Mouse (Mus musculus): ENCODE results near the gene Rnf26. TPM values are rescaled to one million over a fixed set of nuclear protein-coding genes. Genes with fewer than 3 reads are reported as not detected.

Rnf26 gene
- total and polyA plus RNA-seq, 3 experiments, result 6.5 to 7.3 (median 6.7) TPM

DNA sequence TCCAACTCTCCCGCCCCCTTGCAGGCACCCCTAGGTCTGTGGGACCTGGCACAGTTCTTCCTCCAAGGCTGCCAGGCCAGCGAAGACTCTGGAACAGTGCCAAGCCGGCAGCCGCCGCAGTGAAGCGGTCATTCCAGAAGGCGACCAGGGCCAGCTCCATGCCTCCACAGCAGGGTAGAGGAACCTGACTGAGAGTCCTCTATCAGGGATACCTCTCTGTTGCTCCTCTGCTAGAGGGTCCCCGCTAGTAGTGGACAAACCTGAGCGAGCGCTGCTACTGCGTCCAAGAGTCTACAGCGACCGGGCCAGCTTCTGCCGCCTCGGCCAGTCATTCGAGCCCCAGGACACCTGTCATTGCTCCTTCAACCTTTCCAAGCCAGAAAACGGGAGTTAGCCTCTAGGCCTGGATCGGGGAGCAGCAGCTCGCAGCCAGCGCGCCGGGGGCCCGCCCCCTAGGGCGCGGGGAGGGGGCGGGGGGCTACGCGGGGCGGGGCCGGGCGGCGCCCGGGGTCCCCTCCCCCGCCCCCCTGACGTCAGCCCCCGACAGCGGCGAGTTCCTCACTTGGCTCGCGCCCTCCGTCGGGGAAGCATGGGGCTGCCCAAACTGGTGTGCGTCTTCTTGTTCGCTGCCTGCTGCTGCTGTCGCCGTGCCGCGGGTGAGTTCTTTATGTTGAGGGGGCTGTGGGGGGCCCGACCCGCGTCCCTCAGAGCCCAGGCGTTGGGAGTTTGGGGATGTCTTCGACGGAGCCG, 21.0 kb upstream of the Rnf26 start, which contains the start of gene Mcam:
TSS of gene Mcam (plus strand) at position 369 of the 750 bp plus-strand sequence.
- H3K36me3 ChIP-seq (ENCODE audit: control insufficient read depth, insufficient read depth, low read length), result no peaks in the 10 kb centered on the region
- WGBS, result under 1% methylated on average over 55 of the region's 55 CpGs
- peaks cover 8% of the 10 kb centered on the region; the same call in 1 of the 2 replicates for H3K4me1 ChIP-seq (ENCODE audit: control insufficient read depth, insufficient read depth, low read length)
- peak within 1 kb of the TSS; percentile 61 for H3K9ac ChIP-seq (ENCODE audit: low read depth, low read length)
- H3K4me3 ChIP-seq, result peak within 1 kb of the TSS; percentile 71
- peak within 1 kb of the TSS; percentile 99 for H3K27ac ChIP-seq
- no peaks in the 10 kb centered on the region for H3K79me2 ChIP-seq (replicated peaks; ENCODE audit: control insufficient read depth, insufficient read depth, low read length)
- peak; percentile 68 to 76 for DNase-seq
- no peaks in the 10 kb centered on the region for H3K27me3 ChIP-seq (ENCODE audit: control insufficient read depth, insufficient read depth, low read length)
- TF ChIP-seq EP300 (IDR thresholded peaks at IDR 0.05; ENCODE audit: insufficient read depth, low read depth, low read length) (no peak), POLR2A (IDR thresholded peaks at IDR 0.05; ENCODE audit: insufficient read depth, low read depth, low read length) (peak; percentile 74; the same call in 1 of the 2 replicates), CTCF (IDR thresholded peaks at IDR 0.05) (no peak)
- intact Hi-C loops (cut with DNase I), result no loop called here

DNA sequence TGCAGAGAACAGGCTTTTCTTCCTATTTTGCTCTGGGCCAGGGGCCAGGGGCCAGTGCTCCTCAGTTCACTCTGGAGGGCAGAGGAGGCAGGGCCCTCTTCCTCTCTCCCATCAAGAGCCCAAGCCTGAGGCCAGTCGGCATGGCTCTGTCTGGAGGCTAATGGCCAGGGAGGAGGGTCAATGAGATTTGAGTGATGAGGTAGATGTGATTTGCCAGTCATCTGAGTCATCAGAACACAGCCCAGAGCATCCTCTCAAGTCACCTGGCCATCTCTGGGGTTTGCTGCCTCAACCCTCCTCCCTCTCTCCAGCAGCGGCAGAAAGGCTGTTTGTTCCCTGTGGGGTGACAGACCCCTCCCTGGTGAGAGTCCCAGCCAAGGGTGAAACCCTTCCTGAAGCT, 20.0 kb upstream of the Rnf26 start:
- H3K4me3 ChIP-seq, result peak overlapping the region; percentile 71
- H3K79me2 ChIP-seq (replicated peaks; ENCODE audit: control insufficient read depth, insufficient read depth, low read length), result no peaks in the 10 kb centered on the region
- H3K27me3 ChIP-seq (ENCODE audit: control insufficient read depth, insufficient read depth, low read length), result no peaks in the 10 kb centered on the region
- no peak for TF ChIP-seq EP300 (IDR thresholded peaks at IDR 0.05; ENCODE audit: insufficient read depth, low read depth, low read length)
- TF ChIP-seq POLR2A (IDR thresholded peaks at IDR 0.05; ENCODE audit: insufficient read depth, low read depth, low read length), result no peak
- no peak for TF ChIP-seq CTCF (IDR thresholded peaks at IDR 0.05)
- DNase-seq, result no peak
- peak overlapping the region; percentile 99 for H3K27ac ChIP-seq
- intact Hi-C loops (cut with DNase I), result no loop called here
- 18% methylated on average over 2 of the region's 2 CpGs for WGBS
- no peaks in the 10 kb centered on the region for H3K36me3 ChIP-seq (ENCODE audit: control insufficient read depth, insufficient read depth, low read length)
- H3K4me1 ChIP-seq (ENCODE audit: control insufficient read depth, insufficient read depth, low read length), result peaks cover 11% of the 10 kb centered on the region
- peak overlapping the region; percentile 1 for H3K9ac ChIP-seq (ENCODE audit: low read depth, low read length)

DNA sequence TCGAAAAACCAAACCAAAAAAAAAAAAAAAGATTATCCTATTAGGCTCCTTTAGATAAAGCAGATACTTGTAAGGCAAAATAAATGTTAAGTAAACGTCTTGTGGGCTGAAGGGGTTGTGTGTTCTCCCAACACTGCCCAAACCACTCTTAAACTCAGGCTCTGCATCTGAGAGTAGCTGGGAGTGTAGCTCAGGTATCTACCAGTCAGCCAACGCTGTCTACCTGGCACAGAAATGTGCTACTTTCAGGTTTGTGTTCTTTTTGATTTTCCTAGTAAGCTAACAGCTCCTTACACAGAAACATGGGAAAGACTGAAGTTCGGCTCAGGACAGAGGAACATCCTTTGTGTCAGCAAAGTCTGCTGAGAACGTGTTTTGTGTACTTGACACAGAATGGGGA, 18.9 kb upstream of the Rnf26 start:
- TF ChIP-seq CTCF (IDR thresholded peaks at IDR 0.05) (no peak), EP300 (IDR thresholded peaks at IDR 0.05; ENCODE audit: insufficient read depth, low read depth, low read length) (no peak), POLR2A (IDR thresholded peaks at IDR 0.05; ENCODE audit: insufficient read depth, low read depth, low read length) (no peak)

DNA sequence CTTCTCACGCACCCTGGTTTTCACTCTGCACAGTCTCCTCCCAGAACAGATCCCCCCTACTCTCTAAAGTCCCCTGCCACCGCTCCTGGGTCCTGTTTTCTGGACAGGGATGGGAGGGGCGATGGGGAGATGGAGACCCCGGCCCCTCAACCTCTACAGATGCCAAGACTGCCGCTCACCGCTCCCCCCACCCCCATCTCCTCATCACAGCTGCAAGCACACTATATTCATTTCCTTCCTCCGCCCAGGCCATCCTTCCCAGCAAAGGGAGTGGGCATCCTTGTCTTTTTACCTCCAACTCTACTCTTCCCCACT, 17.9 kb upstream of the Rnf26 start:
- no peak for TF ChIP-seq POLR2A (IDR thresholded peaks at IDR 0.05; ENCODE audit: insufficient read depth, low read depth, low read length)
- TF ChIP-seq EP300 (IDR thresholded peaks at IDR 0.05; ENCODE audit: insufficient read depth, low read depth, low read length), result no peak
- TF ChIP-seq CTCF (IDR thresholded peaks at IDR 0.05), result no peak
- Histone ChIP-seq H3K79me2 (replicated peaks; ENCODE audit: control insufficient read depth, insufficient read depth, low read length) (no peaks in the 10 kb centered on the region), H3K9ac (ENCODE audit: low read depth, low read length) (no peak overlapping the region), H3K4me3 (no peak overlapping the region), H3K4me1 (ENCODE audit: control insufficient read depth, insufficient read depth, low read length) (peaks cover 17% of the 10 kb centered on the region), H3K27ac (peak overlapping the region; percentile 99), H3K27me3 (ENCODE audit: control insufficient read depth, insufficient read depth, low read length) (no peaks in the 10 kb centered on the region), H3K36me3 (ENCODE audit: control insufficient read depth, insufficient read depth, low read length) (no peaks in the 10 kb centered on the region)
- intact Hi-C loops (cut with DNase I), result no loop called here
- WGBS, result 40% methylated on average over 7 of the region's 7 CpGs
- no peak for DNase-seq

More for the DNA sequence above, 18.9 kb upstream of the Rnf26 start:
- Histone ChIP-seq H3K4me3 (no peak overlapping the region), H3K27ac (peak overlapping the region; percentile 99), H3K79me2 (replicated peaks; ENCODE audit: control insufficient read depth, insufficient read depth, low read length) (no peaks in the 10 kb centered on the region), H3K4me1 (ENCODE audit: control insufficient read depth, insufficient read depth, low read length) (peaks cover 15% of the 10 kb centered on the region), H3K9ac (ENCODE audit: low read depth, low read length) (no peak overlapping the region), H3K36me3 (ENCODE audit: control insufficient read depth, insufficient read depth, low read length) (no peaks in the 10 kb centered on the region), H3K27me3 (ENCODE audit: control insufficient read depth, insufficient read depth, low read length) (no peaks in the 10 kb centered on the region)
- WGBS, result 56% methylated on average over 5 of the region's 5 CpGs
- DNase-seq, result no peak
- intact Hi-C loops (cut with DNase I), result no loop called here

DNA sequence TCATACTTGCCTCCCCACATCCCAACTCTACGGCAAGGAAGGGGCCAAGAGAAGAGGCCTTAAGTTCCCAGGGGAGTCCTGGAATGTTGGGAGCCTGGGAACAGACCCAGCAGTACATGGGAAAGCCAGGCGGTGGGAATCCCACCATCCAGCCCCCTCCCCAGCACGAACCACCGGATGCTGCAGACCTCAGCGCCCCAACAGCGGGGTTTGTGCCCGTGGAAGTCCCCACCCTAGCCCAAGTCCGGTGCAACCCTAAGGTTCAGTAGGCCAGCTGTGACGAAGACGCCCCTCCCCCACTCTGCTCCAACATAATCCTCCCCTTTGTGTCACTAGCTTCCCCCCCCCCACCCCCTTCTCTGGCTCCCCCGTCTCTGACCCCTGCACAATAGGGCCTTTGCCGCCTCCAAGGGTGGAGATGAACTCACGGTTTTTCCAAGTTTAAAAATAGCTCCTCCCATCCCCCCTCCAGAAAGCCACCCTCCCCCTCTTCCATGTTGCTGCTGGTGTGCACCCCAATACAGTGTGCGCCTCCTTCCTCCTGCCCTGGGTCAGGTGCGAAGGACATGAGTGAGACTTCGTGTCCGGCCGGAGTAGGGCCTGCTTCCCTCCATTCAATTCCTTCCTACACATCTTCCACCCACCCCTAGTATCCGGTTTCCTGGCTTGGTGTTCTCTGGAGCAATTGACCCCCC, 17.4 kb upstream of the Rnf26 start:
- Histone ChIP-seq H3K27me3 (ENCODE audit: control insufficient read depth, insufficient read depth, low read length) (no peaks in the 10 kb centered on the region), H3K79me2 (replicated peaks; ENCODE audit: control insufficient read depth, insufficient read depth, low read length) (no peaks in the 10 kb centered on the region), H3K27ac (peak overlapping the region; percentile 99), H3K4me3 (peak overlapping the region; percentile 59), H3K9ac (ENCODE audit: low read depth, low read length) (peak overlapping the region; percentile 63), H3K36me3 (ENCODE audit: control insufficient read depth, insufficient read depth, low read length) (no peaks in the 10 kb centered on the region), H3K4me1 (ENCODE audit: control insufficient read depth, insufficient read depth, low read length) (peaks cover 17% of the 10 kb centered on the region)
- WGBS, result 26% methylated on average over 19 of the region's 19 CpGs
- TF ChIP-seq POLR2A (IDR thresholded peaks at IDR 0.05; ENCODE audit: insufficient read depth, low read depth, low read length), result 0 out of 2 replicates have a peak, but pooled peaks have one; percentile 34
- TF ChIP-seq CTCF (IDR thresholded peaks at IDR 0.05), result no peak
- peak; percentile 38; the same call in 1 of the 2 replicates for TF ChIP-seq EP300 (IDR thresholded peaks at IDR 0.05; ENCODE audit: insufficient read depth, low read depth, low read length)
- intact Hi-C loops (cut with DNase I), result no loop called here
- DNase-seq, result peak; percentile 62 to 66

DNA sequence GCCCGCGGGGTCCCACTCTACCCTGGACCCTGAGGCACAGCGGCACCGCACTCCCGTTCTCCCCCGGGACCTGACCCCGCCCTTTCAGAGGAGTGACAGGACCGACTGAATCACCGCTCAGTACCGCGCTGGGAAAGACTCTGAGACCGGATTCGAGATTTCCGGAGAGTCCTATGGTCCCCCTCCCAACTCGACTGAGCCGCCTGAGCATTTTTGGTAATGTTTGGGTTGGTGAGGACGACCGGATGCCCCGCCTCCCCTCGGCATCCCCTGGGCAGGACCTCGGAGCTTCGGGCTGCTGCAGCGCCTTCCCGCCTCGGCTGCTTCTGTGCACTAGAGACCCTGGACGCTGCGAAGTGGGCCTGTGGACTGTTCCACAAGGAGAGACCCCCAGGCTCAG, 16.7 kb upstream of the Rnf26 start:
- no peaks in the 10 kb centered on the region for H3K36me3 ChIP-seq (ENCODE audit: control insufficient read depth, insufficient read depth, low read length)
- H3K4me1 ChIP-seq (ENCODE audit: control insufficient read depth, insufficient read depth, low read length), result peaks cover 14% of the 10 kb centered on the region
- peak; percentile 86 to 91 for DNase-seq
- no peaks in the 10 kb centered on the region for H3K27me3 ChIP-seq (ENCODE audit: control insufficient read depth, insufficient read depth, low read length)
- intact Hi-C loops (cut with DNase I), result no loop called here
- H3K79me2 ChIP-seq (replicated peaks; ENCODE audit: control insufficient read depth, insufficient read depth, low read length), result no peaks in the 10 kb centered on the region
- TF ChIP-seq CTCF (IDR thresholded peaks at IDR 0.05) (no peak), POLR2A (IDR thresholded peaks at IDR 0.05; ENCODE audit: insufficient read depth, low read depth, low read length) (peak; percentile 67), EP300 (IDR thresholded peaks at IDR 0.05; ENCODE audit: insufficient read depth, low read depth, low read length) (peak; percentile 66; the same call in 1 of the 2 replicates)
- peak overlapping the region; percentile 59 for H3K4me3 ChIP-seq
- H3K27ac ChIP-seq, result peak overlapping the region; percentile 99
- WGBS, result under 1% methylated on average over 27 of the region's 27 CpGs
- H3K9ac ChIP-seq (ENCODE audit: low read depth, low read length), result peak overlapping the region; percentile 75
